Mouse (Mus musculus): ENCODE data around the gene Hoxc4.

Hoxc4 gene

GRCm38 (mm10) chr15:102991782-102992181 is 27.0 kb upstream of the Hoxc4 start:
- no peak for DNase-seq

- DNase-seq, result no peak
Measured at GRCm38 (mm10) chr15:102992206-102992605, 26.5 kb upstream of the Hoxc4 start.

GRCm38 (mm10) chr15:102992863-102993262 is 25.9 kb upstream of the Hoxc4 start:
- DNase-seq, result no peak

GRCm38 (mm10) chr15:102996548-102996947 is 22.2 kb upstream of the Hoxc4 start:
- no peak for DNase-seq

- DNase-seq, result no peak
Measured at GRCm38 (mm10) chr15:102997431-102997830, 21.3 kb upstream of the Hoxc4 start.

- peak; percentile 68 for DNase-seq
Measured at GRCm38 (mm10) chr15:102997939-102998355, 20.8 kb upstream of the Hoxc4 start, which contains the start of gene Hoxc6. Gene Hoxc6, plus strand, starts transcription at chr15:102998257.

- no peak for DNase-seq
Measured at GRCm38 (mm10) chr15:102998608-102999182, 20.0 kb upstream of the Hoxc4 start.

- peak; percentile 94 for DNase-seq
Measured at GRCm38 (mm10) chr15:102999183-102999831, 19.4 kb upstream of the Hoxc4 start.

- no peak for DNase-seq
Measured at GRCm38 (mm10) chr15:102999955-103000354, 18.8 kb upstream of the Hoxc4 start.

GRCm38 (mm10) chr15:103000501-103000901 is 18.2 kb upstream of the Hoxc4 start:
- DNase-seq, result no peak

GRCm38 (mm10) chr15:103001370-103001769 is 17.4 kb upstream of the Hoxc4 start:
- DNase-seq, result no peak

GRCm38 (mm10) chr15:103002156-103002555 is 16.6 kb upstream of the Hoxc4 start:
- DNase-seq, result no peak

GRCm38 (mm10) chr15:103002821-103003448 is 15.8 kb upstream of the Hoxc4 start:
- DNase-seq, result no peak

- DNase-seq, result no peak
Measured at GRCm38 (mm10) chr15:103005308-103005707, 13.4 kb upstream of the Hoxc4 start.

GRCm38 (mm10) chr15:103005797-103006196 is 12.9 kb upstream of the Hoxc4 start:
- no peak for DNase-seq

- DNase-seq, result no peak
Measured at GRCm38 (mm10) chr15:103006326-103006725, 12.4 kb upstream of the Hoxc4 start.

- no peak for DNase-seq
Measured at GRCm38 (mm10) chr15:103009265-103010111, 9.2 kb upstream of the Hoxc4 start.

GRCm38 (mm10) chr15:103010112-103010846 is 8.5 kb upstream of the Hoxc4 start:
- no peak for DNase-seq

- DNase-seq, result no peak
Measured at GRCm38 (mm10) chr15:103010847-103011555, 7.7 kb upstream of the Hoxc4 start.

GRCm38 (mm10) chr15:103011928-103012486 is 6.7 kb upstream of the Hoxc4 start:
- no peak for DNase-seq

GRCm38 (mm10) chr15:103013238-103013984 is 5.3 kb upstream of the Hoxc4 start:
- no peak for DNase-seq

Data from kidney, adult 11 months (tissue).